Mouse (Mus musculus) liver, adult 2 months (tissue): ENCODE measurements at regions not wholly inside any gene's neighbourhood (a gene's known extent, or its start where the extent isn't known, plus 50 kb on each side); places are given as distances from the start of the nearest gene placed in this dataset.

Source experiments
- CTCF ChIP-seq: fragments of 200-500 bp; IDR thresholded peaks from 2 replicates; pipeline ENCODE4 v1.5.1; 2011; ENCODE audit warnings: low read depth, low read length, control low read depth
- POLR2A ChIP-seq: fragments of 200-500 bp; IDR thresholded peaks from 2 replicates; pipeline ENCODE4 v1.6.1; 2011; ENCODE audit warnings: low read length, control low read depth; ENCODE audit not compliant: insufficient read depth; ENCODE audit errors: extremely low read depth

- TF ChIP-seq POLR2A: no peak
- TF ChIP-seq CTCF: no peak
These were observed 62.8 kb upstream of the Dlx6 start for GRCm38 (mm10) chr6:6800377-6800776.
